Mouse (Mus musculus) mature B cell (primary cell): ENCODE data around the gene Sgms1.
"Not testable (repeated sequence)": the region's sequence is repeated elsewhere in the genome, so short reads cannot be mapped to it uniquely, and the experiment has no call there.

Experiments
- in situ Hi-C: fragments of 300-500 bp; cut with MboI; formaldehyde crosslinking; loops from 2 replicates; pipeline ENCODE4 v1.14.3; 2019

Sgms1 gene

DNA sequence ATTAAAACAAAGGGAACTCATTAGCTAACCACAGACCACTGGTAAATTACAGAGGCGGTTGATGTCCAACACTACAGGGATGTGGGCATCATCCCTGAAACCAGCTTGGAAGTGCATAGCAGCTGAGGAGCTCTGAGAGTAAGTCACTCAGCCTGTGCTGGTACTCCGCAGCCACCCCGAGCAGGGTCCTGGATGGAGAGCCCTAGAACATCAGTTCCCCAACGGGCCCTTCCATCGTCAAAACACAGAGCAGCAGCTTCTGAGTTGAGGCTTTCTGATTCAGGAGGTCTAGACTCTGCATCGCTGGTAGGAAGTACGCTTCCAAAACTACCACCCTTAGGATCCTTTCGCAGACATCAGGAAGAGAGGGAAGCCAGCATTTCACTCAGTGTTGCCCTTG is 5.8 kb downstream of the Sgms1 start:
- in situ Hi-C loops, result no loop called here

DNA sequence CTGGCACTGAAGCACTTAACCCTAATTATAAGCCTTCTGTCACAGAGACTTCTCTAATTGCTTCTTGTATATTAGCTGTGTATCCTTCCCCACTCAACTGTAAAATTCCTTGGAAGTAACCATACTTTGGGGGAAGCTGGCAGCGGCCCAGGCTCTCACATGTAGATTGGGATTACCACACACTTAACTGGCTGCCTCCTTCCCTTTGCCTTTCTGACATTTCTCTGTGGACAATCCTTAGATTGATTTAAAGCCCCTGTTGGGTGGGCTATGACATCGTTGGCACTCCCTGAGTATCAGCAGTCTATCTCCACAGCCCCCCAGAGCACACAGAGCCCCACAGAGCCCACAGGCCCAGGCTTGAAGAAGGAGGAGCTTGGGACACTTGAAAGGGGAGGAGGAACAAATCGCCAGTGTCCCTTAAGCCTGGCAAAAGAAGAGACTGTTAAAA is 8.0 kb downstream of the Sgms1 start:
- in situ Hi-C loops, result no loop called here

DNA sequence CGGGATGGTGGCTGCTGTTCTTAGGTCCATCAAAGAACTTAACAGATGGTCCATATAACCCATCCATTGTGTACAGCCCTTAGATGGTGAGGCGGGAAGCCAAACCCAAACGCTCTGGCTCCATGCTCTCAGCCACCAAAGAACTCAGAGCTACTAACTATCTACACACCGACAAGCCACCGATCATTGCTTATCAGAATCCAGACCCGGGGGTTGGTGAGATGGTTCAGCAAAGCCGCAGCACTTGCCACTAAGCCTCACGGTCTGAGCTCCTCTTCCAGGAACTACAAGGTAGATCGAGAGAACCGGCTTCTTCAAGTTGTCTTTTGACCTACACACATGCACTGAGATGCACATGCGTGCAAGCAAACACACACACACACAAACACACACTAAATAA is 8.8 kb downstream of the Sgms1 start:
- in situ Hi-C loops, result no loop called here

DNA sequence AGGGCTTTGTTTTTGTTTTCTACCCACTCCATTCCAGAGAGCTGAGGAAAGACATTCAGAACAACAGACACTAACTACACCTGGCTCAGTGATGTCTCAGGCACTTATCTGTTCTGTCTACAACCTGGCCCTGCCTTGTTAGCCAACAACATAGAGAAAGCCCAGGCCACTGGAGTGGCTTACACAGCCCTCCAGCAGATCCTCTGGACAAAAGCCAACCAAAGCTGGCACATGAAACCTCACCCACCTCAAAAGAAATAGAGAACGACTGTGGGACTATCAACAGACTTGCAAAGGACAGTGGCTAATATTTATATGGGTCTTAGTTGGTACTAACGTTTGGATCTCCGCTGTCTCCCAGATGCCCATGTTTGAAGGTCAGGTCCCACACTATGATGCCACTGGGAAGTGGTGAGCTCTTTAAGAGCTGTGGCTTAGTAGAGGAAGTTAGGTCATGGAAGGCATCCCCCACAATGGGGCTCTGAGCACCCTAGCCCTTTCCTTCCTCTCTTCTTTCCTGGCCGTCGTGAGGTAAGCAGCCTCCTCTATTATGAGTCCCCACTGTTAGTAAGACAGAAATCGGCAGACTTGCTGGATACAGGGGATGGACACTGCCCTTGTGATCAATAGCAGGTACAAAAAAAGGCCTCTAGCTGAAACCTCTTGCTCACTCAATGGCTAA is 10.1 kb downstream of the Sgms1 start:
- in situ Hi-C loops, result no loop called here

DNA sequence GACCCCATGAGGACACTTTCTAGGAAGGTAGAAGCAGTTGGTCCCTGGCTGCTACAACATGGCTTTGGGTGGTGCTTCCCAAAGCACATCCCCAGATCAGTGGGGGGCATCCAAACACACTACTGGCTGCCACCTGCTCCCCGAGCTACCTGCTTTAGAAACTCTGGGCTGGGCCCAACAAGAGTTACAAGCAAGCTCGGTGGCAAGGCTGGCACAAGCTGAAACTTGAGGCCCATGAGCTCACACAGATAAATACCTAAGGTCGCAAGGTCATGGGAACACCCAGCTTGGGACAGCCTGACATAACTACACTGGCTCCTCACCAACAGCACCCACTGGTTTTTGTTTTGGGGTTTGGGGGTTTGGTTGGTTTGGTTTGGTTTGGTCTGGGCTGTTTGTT is 10.9 kb downstream of the Sgms1 start:
- in situ Hi-C loops, result no loop called here

DNA sequence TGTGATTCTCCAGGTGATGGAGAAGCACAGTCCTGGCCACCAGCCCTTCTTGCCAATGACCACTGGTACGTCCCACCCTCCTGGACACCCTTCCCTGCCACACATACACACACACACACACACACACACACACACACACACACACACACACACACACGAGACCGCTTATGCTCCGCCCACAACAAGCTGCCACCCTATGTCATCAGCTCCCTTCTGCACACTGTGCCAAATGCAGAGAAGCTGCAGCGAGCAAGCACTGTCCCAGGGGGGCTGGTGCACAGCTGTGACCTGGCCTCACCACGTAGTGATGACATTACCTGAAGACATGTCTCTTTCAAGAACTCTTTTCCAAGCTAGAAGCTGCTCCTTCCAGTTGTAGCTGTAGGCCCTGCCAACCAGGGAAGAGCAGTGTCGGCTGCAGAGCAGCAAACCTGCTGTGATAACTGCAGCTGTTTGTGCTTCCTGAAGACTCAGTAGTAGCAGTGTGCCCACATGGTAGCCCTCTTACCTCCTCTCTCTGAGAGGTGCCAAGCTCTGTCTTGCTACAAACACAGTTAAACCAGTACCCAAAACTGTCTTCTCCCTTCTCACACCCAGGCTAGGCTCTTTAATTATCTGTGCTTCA is 11.7 kb downstream of the Sgms1 start:
- in situ Hi-C loops, result no loop called here

DNA sequence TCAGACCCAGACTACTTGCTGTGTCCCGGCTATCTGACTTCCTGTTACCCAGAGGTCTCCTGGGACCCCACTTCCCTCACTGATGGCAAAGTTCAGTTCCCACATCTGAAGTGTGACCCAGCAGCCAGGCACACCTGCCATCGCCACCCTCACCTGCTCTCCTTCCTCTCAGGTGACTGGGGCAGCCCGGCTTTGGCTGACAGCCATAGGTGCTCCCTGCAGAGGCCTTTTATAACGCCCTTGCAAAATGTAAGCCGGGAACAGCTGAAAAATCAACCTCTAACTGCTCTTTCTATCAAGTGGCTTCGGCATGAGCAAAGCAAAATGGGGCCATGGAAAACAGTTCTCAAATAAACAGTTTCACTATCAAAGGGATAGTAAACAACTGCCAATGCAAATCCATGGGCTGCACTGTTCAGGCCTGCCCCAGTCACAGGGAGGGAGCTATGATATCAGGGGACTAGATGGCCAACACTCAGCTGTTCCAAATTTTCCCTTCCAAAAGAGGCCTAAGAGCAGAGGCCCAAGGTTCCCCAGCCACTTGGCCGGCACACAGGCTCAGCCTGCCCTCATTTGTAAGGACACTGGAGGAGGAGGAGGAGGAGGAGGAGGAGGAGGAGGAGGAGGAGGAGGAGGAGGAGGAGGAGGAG is 12.5 kb downstream of the Sgms1 start:
- in situ Hi-C loops, result no loop called here

DNA sequence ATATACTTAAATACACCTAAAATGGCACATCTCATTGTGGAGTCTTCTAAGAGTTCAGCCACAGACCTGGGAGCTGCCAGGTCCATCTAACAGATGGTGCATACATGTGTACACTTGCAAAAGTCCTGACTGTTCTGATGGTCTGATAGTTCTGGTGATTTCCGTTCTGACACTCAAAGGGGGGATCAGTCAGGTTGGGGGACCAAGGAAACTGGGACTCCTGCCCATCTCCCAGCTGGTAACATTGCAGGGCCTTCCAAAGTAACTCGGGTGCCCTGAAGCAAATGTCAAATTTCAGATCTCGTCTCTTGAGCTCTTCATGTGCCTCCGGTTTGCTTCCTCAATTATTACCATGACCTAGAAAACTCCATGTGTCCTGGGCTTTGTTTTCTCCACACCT is 13.5 kb downstream of the Sgms1 start:
- in situ Hi-C loops, result no loop called here

DNA sequence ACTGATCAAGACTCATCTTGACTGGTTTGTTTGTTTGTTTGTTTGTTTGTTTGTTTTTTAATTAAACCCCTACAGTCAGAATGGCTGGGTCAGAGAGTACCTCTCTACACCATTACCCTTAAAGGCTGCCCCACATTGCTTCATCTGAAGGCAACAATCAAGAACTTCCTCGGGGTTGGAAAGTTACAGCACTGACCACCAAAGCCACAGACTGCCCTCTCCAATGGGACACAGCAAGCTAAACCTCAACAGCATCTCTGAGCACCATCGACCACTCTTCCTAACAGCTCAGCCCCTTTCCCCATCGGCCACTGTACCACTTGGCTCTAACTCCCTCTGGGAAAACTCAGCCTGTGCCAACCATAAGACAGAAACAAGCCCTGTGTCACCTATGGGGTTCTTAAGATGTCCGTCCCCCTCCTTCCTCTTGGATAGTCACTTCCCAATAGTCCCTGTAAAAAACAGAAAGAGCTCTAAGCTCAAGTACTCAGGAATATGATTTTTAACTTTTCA is 14.0 kb downstream of the Sgms1 start:
- in situ Hi-C loops, result no loop called here

DNA sequence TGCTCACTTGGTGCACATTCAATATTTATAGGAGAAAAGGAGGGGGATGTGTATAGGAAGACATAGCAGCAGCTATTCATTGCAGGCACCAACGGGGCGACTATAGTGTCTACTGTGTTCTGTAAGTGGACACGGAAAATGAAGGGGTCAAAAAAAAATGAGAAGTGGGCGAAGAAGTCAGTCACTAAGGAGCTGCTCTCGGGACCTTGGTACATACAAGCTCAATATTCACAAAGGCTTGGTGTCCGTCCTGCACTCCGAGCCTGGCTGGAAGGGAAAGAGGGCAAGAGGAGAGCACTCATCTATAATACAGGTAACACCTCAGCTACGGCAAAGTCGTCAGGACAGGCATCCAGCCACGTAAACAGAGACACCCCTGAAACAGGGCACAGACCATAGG is 14.8 kb downstream of the Sgms1 start:
- in situ Hi-C loops, result no loop called here

DNA sequence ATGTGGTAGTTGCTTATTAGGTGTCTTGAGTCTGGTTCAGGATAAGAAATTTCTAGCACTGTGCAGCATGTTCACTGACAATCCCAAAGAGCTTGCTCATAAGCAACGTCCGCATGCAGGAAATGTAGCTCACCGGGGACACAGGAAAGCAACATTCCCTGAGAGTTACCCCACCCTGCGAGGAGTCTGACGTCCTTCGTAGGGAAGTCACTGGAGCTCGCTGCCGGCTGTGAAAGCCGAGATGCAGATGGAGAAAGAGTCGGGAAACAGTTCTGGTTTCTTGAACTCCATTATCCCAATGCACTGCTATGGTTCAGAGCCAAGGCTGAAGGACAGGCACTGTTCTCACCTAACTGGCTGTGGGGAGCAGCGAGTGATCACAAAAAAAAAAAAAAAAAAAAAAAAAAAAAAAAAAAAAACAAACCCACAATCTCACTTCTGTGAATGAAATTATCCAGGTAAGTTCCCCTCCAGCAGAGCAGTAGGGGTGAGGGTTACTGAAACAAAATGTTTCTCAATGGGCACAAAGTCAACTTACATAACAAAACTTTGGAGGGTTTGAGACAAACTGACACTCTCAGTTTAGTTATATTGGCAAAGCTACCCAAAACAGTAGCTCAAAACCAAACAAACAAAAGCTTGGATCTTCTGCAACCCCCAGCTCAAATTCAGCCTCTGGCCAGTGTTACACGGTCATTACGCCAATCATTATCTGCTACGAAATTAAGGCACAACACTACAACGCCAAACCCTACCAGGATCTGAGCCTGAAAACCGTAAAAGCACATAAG is 15.5 kb downstream of the Sgms1 start:
- in situ Hi-C loops, result no loop called here

DNA sequence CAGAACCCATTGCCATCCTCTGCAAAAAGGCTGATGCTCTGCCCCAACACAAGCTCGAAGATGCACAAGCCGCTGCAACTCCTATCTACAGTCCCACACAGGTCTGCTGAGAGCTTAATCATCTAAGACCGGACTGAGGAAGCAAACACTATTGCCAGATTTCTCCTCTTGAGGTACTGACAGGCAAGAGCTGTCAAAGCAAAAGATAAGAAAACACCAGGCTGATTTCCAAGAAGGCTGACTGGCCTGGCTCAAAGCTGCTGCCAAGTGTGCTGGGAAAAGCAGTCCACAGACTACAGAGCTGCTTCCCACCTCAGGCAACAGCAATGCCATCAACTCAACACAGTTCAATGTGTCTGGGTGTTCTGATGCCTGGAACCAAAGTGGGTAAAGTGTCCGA is 17.1 kb downstream of the Sgms1 start:
- in situ Hi-C loops, result no loop called here

DNA sequence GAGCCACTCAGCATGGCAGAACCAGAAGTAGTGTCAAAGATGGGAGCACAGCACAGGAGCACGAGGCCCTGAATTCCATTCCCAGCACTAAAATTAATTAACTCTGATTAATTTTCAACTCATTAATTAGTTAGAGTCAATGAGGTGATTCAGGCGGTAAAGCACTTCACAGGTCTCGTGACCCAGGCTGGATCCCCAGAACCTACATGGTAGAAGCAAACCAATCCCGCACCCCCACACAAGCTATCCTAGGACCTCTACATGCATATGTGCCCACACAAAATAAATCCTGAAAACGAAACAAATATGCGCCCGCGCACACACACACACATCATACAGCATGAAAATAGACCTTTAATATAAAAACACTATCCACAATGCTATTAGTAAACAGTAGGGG is 22.2 kb downstream of the Sgms1 start:
- in situ Hi-C loops, result no loop called here

DNA sequence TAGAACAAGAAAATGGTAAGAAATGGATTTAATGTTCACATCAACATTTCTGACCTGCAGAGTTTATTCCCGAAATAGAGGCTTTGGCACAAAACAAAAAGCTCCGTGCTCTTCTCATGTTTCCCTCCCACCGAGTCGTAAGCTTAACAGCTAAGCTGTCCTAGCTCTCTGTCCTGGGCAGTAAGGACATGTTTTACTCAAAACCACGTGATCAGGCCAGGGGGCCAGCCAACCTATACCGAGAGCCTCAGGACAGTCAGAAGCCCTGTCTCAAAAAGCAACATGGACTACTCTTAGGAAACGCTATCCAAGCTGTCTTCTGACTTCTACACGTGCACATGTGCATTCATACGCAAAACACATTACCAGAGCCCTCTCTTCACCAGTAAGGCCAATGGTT is 23.1 kb downstream of the Sgms1 start:
- in situ Hi-C loops, result no loop called here

DNA sequence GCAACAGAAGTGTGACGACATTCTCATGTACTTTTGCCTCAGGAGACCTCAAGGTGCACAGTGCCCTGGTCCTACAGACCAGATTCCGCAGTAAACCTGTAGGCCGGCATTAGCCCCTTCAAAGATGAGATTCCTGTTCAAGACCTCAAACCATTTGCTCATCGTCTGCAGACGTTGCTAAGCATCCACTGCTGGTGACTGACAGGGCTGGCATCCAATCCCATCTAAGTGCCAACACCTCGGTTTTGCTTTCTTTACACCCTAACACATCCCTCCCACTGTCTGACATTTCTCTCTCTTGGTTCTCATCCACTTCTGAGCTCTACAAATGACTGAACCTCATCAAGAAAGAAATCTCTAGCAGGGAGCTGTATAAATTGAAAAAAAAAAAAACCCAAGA is 24.4 kb downstream of the Sgms1 start:
- in situ Hi-C loops, result no loop called here

DNA sequence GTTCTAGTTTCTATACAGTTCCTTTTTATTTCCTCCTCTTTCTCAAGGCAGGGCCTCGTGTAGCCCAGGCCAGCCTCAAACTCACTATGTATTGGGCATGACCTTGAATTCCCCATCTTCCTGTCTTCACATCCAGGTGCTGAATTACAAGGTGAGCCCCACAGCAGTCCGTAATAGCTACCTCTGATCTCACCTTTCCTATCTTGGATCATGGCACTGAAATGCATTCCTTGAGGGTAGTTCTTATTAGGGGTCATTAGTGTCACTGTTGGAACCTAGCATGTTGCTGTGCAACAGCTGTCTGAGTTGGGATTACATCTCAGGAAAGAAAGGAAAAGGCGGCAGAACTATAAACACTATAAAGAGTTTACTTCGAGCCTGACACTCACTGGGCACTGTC is 25.9 kb downstream of the Sgms1 start:
- in situ Hi-C loops, result no loop called here

DNA sequence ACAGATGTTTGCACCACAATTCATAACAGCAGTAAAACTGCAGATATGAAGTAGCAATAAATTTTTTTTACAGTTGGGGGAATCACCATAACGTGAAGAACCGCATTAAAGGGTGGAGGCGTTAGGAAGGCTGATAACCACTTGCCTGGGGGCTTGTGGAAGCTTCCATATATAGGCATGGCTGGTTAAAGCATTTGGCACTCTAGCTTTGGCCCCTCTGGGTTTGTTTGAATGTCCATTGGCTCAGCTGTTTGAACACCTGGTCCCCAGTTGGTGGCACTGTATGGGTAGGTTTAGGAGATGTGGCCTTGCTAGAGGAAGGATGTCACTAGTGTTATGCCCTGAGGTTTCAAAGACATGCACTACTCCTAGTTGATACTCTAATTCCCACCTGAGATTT is 27.0 kb downstream of the Sgms1 start:
- in situ Hi-C loops, result no loop called here

DNA sequence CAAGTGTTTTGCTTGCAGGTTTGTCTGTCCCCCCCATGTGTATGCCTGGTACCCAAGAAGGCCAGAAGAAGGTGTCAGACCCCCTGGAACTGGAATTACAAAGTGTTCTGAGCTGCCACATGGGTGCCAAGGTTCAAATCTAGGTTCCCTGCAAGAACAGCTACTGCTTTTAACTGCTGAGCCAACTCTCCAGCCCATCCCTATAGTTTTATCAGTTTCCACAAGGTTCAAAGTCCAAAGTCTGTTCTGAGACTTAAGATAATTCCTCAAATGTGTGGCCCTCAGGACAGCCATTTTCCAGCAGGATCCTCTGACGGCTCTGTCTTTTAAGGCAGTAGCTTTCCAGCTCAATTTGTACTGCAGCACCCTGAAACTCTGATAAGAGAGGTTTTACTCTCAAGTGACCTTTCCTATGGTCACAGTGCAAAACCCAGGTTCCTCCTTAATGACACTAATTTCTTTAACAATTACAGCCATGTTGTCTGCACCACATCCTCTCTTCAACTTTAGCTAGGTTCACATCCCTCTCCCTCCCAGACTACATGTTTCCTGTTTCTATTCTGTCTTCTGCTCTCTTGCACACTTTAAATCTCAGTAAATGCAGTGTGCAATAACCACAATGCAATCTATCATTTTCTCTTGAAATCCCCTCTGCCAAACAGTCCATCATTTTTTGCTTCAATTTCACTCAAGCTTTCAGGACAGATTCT is 28.4 kb downstream of the Sgms1 start:
- in situ Hi-C loops, result no loop called here

DNA sequence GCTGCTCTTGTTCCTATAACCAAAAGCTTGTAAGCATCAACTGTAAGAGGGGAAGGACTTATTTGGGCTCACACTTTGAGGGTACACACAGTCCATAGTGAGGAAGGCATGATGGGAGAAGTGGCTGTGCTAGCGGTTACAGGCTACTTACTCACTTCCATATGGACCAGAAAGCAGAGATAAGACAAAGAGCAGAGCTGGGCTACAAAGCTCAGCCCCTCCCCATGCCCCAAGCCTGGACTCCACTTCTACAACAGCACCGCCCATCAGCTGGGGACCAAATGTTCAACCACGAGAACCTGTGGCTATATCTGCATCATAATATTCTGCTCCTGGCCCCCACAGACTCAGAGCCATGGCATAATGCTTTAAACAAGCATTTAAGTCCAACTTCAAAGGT is 29.0 kb downstream of the Sgms1 start:
- in situ Hi-C loops, result no loop called here

DNA sequence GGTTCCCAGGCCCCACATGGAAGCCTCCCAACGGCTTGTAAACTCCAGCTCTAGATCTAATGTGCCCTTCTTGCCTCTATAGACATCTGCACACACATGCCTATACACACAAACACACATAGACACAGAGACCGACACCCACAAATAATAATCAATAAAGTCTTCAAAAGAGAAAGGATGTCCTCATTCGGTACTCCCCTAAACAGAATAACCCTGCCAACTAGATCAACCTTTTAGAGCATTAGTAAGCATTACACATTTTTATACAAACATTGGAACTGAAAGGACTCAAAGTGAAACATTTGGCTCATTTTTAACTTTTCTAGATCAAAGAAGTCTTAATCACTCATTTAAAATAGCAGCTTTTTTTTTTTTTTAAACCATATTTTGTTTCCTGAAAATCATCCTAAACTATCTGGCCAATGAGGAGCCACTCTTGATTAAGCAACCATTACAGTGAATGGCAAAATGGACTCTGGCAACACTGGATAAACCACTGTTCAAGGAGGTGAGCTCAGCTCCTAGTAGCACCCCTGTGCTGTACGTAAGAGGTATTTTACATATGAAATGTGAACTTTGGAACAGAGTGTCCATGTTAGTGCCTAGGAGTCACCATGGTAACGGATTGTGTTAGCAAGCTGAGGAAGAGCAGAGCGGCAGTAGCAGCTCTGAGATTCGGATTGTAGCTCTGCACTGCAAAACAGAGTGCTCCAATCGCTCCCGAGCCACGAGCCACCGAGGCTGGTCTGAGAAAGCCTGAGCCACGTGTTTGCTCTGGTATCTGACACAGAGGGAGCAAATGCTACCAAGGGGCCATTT is 30.6 kb downstream of the Sgms1 start:
- in situ Hi-C loops, result no loop called here

DNA sequence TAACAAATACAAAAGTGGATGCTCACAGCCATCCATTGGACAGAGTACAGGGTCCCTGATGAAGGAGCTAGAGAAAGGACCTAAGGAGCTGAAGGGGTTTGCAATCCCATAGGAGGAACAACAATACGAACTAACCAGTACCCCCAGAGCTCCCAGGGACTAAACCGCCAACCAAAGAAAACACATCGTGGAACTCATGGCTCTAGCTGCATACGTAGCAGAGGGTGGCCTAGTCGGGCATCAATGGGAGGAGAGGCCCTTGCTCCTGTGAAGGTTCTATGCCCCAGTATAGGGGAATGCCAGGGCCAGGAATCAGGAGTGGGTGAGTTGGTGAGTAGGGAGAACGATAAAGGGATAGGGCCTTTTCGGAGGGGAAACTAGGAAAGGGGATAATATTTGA is 31.5 kb downstream of the Sgms1 start:
- in situ Hi-C loops, result not testable (repeated sequence)
